Mouse (Mus musculus) layer of hippocampus, postnatal 14 days (tissue): Measurements from ENCODE around the gene Pias3. TPM values are rescaled to one million over a fixed set of nuclear protein-coding genes. Genes with fewer than 3 reads are reported as not detected.
"Not testable (repeated sequence)": the region's sequence is repeated elsewhere in the genome, so short reads cannot be mapped to it uniquely, and the experiment has no call there.

Experiments
- DNase-seq, 2 experiments: peaks; one replicate each; pipeline ENCODE4 v3.0.0; 2021 to 2022; ENCODE audit warnings: low spot score in 2 of 2, mixed read lengths in 1 of 2
- long read RNA-seq, 2 experiments: library from polyadenylated mRNA; stranded (forward); transcript quantifications; one replicate each; pipeline ENCODE4 v2.0.0; 2021
- total RNA-seq, 2 experiments: library from RNA; stranded (reverse); gene quantifications; 2 replicates each; pipeline ENCODE4 v1.2.3; 2021

The Pias3 gene
- total RNA-seq = 10 to 100 TPM; 28.1 to 30.0 TPM
- long read RNA-seq, experiment 1, transcript Pias3-201 (14 exons, 2,931 nt) = major isoform, 12 of 35 reads
- long read RNA-seq, experiment 1, partial matches to known transcripts = 18 of 35 reads
- long read RNA-seq, experiment 1, other reads (novel, unspliced or antisense) = 1 of 35 reads
- long read RNA-seq, experiment 2, transcript Pias3-201 (14 exons, 2,931 nt) = major isoform, 17 of 39 reads
- long read RNA-seq, experiment 2, partial matches to known transcripts = 10 of 39 reads
- long read RNA-seq, experiment 2, other reads (novel, unspliced or antisense) = 9 of 39 reads

DNA sequence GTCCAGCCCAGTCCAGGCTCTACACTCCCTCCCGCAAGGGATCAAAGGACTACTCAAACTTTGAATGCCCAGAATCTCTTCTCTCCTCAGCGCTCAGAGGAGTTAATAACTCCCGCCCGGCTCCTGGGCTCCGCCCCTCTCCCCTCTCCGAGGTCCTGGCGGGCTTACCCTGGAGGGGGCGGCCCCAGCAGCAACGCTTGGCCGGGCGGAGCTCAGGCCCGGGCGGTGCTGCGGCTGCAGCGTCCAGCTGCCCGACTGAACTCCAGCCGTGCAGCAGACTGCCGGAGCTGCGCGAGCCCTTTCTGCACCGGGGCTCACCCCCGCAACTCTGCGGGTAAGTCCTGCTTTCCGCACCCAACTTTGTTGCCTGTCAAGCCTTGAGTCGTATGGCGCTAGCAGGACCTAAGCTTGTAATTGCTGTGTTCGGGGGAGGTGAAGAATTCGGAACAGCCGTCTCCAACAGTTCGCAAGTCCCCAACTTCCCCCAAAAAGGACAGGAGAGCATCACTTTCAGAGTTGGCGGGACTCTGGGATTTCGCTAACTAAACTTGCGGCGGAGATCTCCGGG lies at the start of gene Pias3:
Gene Pias3, plus strand, starts transcription at position 187 of the 568 bp plus-strand sequence.
- DNase-seq = peak; percentile 59 to 62

DNA sequence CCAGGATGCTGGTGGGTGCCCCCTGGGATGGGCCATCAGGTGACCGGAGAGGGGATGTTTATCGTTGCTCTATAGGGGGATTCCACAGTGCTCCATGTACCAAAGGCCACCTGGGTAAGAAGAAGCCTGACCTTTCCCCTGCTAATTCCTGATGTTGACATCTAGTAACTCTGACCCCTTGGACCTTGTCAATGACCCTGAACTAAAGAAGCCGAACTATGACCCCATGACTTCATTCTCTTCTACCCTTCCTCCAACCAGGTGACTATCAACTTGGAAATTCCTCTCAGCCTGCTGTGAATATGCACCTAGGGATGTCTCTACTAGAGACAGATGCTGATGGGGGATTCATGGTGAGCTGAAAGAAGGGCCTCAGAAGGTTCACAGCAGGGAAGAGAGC lies 48.8 kb upstream of the Pias3 start:
- no peak for DNase-seq

DNA sequence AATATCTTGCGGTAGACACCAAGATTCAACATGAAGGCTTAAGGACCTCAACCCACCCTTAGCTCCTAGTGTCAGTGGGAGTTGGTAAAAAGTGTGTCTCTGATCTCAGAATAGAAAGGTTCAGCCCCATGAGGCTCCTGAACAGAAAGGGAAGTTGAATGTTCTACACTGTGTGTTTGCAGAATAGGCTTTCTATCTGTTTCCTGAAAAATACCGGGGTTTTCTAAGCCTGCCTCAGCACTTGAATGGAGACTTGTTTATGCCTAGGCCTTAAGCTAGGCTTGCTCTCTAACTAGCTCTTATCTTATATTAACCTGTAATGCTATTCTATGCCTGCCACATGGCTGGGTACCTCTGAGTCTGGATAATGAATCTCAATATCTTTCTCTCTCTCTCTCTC lies 35.3 kb upstream of the Pias3 start:
- DNase-seq = no peak

DNA sequence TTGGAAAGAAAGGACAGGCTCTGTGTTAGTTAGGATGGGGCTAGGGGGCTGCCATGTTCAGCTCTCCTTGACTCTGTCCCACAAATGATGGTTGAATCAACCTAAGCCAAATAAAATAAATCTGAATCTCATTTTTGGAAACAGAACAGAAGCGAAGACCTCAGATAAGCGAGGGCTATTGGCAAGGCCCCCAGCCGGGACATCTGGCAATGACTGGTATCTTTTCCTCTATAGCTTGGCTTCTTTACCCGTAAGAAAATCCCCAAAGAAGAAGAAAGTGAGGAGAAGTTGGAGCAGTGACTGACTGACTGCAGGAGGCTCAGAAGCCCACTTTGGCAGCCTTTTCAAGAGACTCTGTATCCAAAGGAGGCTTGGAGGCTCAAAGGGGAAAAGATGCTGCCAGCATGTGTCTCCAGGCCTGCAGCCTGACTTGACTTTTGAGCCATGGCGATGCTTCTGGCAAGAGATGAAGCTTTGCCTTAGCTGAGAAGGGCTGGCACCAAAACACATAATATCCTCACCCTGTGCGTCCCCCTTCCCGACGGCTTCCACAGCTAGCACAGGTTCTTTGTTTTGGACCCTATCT lies 33.4 kb upstream of the Pias3 start:
- DNase-seq = no peak

DNA sequence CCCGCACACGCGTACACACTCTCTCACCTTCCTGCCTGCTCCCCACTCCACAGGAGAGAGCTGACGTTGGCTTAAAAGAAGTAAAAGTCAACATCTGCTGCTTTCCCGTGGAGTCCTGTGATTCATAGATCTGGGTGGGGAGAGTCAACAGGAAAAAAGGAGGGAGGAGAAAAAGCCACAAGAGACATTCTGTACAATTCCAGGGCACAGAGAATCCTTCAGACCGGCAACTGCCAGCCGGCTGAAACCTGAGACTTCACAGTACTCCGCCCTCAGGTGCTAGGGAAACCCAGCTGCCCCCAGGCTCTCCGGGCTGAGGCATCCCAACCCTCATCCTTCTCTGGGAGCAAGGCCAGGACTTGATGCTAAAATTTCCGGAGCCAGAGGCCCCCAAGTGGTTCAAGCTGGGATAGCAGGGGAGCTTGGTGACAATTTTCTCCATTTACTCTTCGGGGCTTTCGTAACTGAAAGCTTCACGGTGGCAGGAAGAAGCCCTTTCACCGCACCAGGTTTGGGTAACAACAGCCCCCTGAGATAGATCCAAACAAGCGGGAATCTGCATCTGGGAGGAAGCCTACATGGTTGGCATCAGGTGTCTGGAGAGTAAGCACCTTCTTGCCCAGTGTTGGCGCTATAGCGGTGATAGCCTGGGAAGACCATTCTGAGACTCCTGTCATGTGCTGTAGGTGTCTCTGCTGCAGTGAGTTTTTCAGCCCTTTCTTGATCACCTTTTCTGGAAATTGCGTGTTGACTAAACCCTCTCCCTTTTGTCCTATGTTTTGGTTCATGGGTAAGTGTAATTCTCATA lies 32.5 kb upstream of the Pias3 start:
- peak; percentile 90 to 91 for DNase-seq

DNA sequence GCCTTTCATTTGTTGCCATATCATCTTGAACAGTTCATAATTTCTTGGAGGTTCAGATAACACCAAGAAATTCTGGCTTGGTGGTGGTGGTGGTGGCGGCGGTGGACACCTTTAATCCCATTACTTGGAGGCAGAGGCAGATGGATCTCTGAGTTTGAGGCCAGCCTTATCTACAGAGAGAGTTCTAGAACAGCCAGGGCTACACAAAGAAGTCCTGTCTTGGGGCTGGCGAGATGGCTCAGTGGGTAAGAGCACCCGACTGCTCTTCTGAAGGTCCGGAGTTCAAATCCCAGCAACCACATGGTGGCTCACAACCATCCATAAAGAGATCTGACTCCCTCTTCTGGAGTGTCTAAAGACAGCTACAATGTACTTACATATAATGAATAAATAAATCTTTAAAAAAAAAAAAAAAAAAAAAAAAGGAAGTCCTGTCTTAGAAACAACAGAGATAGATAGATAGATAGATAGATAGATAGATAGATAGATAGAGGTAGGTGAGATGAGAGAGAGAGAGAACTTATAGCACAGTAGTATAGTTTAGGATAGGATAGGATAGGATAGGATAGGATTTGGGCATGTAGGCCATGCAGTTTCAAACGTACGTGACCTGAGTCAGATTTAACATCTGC lies 30.3 kb upstream of the Pias3 start:
- not testable (repeated sequence) for DNase-seq

DNA sequence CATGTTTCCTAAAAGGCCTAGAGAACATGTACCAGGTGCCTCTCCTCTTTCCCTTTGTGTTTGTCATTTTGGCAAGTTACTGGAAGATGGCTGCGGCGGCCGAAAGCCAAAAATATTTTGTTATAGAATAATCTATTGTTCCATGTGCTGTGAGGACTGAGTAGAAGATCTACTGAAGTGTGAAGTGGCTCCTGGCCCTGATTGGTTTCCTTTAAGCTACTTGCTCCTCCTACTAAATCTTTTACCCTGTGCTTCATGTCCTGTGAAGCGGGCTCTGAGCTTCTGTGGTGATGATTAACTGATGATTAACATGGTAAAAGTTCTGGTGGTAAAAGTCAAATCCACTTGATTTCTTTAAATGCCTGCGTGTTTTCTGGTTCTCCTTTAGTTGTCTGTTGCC lies 29.3 kb upstream of the Pias3 start:
- DNase-seq = no peak

DNA sequence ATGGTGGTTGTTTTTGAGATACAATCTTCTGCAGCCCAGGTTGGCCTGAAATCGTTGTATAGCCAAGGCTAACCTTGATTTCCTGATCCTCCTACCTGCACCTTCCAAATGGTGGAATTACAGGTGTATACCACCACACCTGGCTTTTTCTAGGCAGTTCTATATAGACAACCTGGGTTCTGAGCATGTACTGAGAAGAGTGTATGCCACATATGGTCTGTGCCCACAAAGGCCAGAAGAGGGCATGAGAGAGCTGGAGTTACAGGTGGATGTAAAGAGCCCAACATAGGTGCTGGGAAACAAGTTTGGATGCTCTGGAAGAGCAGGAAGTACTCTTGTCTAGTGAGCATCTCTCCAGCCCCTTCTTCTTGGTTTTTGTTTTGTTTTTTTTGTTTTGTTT lies 28.9 kb upstream of the Pias3 start:
- no peak for DNase-seq

DNA sequence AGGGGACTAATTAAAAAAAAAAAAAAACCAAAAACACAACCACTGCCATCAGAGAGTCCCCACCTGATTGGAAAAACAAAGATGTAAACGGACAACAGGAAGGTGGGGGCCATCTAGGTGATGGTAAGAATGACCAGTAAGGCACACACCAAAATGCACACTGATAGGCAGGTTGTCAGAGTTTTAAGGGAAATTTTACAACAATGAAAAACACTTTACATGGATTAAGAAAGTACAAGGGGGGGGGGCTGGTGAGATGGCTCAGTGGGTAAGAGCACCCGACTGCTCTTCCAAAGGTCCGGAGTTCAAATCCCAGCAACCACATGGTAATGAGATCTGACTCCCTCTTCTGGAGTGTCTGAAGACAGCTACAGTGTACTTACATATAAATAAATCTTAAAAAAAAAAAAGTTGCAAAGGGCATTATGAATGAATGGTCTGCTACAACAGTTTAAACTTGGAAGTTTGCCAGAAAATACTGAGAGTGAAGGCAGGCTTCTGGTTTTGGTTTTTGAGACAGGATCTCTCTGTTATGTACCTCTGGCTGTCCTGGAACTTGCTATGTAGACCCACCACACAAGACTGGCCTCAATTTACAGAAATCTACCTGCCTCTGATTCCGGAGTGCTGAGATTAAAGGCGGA lies 27.6 kb upstream of the Pias3 start:
- no peak for DNase-seq

DNA sequence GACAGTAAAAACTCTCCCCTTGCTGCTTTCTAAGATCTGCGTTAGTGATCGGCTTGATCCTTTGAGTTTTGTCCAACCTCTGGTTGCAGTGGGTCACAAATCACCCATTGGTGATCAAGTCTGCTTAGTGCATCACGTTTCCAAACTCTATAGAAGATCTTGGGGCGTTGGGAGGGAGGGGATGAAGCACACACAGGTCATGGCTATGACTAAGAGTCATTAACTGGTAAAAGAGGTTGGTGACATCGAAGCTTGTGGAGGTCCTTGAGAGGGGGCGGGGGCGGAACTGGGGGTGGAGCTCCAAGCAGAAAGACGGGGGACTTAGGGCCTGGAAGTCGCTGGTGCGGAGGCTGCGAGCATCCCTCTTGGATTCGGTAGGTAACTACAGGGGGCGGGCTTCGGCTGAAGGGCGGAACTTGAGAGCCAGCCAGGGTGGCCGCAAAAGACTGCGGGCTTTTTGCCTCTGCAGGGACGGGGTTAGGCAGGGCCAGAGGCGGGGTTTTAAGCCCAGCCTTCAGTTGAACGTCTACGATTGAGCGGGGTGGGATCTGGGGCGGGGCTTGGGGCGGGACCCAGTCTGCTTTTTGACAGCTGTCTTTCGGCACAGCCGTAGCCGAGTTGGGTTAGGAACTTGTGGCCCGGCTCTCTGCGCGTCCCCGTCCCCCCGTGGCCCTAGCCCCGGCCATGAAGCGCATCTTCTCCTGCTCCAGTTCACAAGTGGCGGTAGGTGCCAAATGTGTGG lies 26.3 kb upstream of the Pias3 start, which contains the start of gene Ankrd35:
Gene Ankrd35, plus strand, starts transcription at position 405 of the 742 bp plus-strand sequence.
- peak; percentile 61 to 66 for DNase-seq

DNA sequence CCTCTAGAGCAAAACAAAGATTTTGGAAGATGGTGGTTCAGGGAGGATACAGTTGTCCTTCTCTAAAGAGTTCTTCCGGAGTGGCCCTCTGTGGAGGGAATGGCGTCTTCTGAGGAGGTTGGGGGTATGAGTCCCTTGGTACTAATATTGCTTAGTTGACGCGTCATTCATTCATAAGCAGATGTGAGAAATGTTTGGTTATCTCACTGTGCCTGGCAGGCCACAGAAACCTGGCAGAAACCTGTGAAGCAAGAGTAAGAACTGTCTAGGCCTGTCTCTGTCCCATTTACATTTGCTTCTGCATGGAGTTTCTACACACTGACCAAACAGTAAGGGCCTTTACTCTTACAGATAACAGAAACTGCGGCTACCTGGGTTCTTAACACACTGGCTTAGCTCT lies 24.7 kb upstream of the Pias3 start:
- DNase-seq = no peak

DNA sequence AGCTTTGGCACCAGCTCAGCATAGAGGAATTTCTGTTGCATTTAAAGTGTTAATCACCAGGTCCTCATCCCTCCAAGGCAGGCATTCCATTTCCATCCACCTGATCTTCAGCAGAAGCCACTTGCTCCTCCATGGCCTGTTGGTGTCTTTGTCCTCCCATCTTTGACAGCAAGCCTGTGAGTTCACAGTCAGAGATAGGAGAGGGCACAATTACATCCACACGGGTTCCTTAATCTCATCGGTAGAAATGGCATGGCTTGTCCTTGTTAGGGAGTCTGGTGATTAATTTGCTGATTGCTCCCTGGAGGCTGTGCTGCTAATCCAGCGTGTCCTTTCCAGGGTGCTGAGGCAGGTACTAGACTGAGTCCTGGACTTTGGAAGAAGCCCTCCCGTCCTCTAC lies 22.7 kb upstream of the Pias3 start:
- no peak for DNase-seq

DNA sequence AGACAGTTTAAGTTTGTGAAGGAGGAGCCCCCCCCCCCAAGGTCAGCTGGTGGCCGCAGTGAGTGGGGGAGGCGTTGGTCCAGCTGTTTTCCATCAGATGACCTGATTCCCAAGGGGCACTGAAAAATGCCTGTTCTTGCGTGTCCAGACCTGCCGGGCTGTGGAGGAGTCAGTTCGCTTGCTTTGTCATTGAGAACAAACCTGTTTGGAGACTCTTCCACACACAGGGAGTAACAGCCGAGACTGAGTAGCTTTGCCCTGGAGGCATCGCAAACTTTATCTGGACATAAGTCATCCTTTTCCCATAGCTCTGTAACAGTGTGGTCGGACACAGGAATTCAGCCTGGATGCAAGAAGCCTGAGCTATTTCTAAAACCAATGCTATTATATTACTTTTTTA lies 21.7 kb upstream of the Pias3 start:
- DNase-seq = no peak

DNA sequence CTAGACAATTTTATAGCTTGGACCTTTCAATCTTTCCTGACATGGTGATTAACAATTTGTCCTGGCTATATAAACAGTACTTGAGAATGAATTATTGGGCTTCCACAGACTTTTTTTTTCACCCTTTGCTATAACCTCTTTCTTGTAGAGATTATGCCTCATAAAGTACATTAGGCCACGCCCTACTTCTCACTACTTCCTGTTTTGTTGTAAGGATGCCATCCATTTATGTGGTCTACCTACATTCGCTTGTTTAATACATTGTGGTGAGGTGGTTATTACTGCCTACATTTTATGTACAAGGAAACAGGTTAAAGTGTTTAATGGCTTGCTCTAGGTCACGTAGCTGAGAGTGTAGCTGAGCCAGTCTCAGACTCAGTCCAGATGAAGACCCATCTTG lies 21.0 kb upstream of the Pias3 start:
- DNase-seq = no peak

DNA sequence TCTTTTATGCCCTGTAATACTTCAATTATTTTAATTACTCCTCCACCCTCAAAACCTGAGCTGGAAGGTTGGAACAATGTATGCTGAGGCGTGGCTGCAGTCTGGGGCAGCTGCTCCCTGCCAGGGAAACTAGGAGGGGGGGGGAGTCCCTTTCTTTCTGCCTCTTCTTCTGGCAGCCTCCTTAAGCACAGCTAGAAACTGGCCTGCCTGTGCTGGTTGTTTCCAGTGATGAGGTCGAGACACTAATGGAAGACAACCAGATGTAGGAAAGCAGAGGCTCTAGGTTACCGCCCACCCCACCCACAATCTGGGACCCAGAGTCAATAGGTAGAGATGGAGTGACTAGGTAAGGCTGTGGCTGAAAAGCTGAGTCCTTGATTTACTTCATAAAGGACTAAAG lies 20.5 kb upstream of the Pias3 start:
- DNase-seq = no peak

DNA sequence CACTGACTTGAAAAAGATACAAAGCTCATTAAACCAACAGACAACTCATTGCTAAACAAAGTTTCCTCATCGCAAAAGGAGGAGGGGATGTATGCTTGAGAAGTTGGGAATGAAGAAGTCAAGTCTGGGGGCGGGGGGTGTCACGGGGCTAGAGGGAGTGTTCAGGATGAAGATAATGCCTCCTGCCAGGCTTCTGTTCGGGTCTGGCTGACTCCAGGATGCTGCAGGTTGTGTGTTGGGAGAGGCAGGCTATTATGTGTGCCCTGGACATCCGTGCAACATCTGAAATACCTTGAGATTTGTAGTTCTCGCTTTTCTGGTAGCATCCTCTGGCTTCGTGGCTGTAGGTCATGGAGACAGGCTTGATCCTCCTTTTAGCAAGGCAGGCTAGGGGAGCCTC lies 17.7 kb upstream of the Pias3 start:
- DNase-seq = no peak

DNA sequence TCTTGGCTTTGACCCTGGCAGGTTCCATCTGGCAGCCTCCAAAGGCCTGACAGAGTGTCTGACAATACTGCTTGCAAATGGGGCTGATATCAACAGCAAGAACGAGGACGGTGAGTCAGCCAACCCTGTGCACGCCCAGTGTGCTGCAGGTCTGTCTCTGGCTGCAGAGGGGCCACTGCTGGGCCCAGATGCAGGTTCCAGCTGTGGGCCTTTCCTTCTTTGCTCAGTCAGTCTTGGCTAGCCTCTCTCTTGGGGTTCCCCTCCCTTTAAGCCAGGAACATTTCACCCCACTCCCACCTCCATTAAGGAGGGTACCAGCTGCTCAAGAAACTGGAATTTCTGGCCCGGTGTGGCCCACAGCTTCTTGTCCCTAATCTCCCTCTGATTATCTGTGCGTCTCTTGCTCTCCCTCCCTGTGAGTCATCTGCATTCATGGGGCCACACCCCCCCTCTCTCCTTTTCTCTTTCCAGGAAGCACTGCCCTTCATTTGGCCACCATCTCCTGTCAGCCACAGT lies 17.0 kb upstream of the Pias3 start:
- DNase-seq = no peak

DNA sequence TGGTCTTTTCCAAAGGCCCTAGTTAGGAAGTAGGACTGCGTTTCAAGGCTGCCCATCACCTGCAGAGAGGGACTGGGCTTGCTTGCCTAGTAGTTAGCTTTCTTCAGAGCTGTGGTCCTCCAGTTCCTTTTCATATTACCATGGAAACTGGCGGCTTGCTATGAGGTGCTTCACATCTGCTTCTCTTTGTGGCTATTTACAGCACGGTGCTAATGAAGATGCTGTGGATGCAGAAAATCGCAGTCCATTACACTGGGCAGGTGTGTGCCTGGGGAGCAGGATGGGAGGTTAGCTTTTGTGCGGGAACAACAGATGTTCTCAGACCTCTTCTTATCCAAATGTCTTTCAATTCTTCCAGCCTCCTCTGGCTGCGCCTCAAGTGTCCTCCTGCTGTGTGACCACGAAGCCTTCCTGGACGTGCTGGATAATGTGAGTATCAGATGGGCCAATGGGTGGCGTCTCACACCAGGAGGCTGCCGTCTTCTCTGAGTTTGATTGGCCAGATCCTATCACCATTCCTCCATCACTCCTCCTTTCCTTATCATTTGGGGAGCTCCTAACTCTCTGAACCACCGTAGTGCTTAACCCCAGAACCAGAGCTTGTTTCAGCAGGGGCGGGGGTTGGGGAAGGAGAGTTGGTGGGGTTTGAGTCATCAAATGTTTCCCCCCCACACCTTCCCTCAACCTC lies 15.8 kb upstream of the Pias3 start:
- DNase-seq = no peak

DNA sequence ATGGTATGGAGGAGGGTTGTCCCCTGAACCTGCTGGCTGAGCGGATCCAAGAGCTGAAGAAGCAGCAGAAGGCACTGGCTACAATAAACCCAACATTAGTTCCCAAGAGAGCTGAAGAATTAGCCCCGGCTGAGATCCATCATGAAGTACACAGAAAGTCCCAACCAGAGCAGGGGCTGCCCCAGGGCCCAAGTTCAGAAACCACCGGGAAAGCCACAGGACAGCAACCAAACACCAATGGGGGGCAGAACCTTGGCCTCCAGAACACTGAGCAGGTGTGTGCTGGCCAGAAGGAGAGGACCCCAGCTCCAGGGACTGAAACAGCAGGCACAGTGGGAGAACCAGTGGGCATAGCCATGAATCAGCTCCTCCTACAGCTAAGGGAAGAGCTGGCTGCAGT lies 12.7 kb upstream of the Pias3 start:
- no peak for DNase-seq
